Mouse (Mus musculus): ENCODE measurements at regions not wholly inside any gene's neighbourhood (a gene's known extent, or its start where the extent isn't known, plus 50 kb on each side); places are given as distances from the start of the nearest gene placed in this dataset.

DNA sequence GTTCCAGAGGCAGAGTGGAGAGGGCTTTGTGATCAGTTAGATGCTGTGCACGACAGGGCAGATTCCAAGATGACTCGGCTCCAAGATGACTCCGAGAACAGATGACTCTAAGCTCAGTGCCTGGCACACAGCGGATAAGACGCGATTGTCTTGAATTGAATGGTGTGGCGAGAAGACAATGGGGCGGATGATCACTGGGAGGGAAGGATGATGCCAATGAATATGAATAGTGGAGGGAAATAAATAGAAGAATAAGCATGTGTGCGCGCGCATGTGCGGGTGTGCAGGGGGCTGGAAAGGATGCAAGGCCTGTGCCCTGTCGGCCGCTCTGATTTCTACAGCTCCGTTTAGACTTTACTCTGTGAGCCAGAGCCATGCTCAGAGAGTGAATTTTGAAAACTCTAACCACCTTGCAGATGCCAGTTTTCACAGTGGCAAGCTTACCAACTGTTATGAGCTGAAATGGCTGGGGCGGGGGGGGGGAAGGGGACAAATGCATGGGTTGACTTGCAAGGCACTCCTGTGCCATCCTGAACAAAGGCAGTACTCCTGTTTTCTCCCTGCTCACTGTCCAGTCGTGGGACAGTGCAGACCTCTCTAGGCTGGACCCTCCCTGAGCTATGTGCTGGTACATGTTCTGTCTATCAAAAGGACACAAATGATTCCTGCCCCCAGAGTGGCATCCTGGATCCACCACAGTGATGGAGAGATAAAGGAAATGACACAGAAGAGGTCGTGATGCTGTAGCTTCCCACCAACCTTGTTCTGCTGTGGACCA is 109.8 kb upstream of the Prox1 start:
- intact Hi-C loops (cut with DNase I) = no loop called here
- peak overlapping the region; percentile 26; the same call in 1 of the 2 replicates for H3K27ac ChIP-seq
- TF ChIP-seq CTCF (IDR thresholded peaks at IDR 0.05) = no peak; the same call in 1 of the 2 replicates
- peak in 1 of 2 experiments; percentile 10 for DNase-seq (ENCODE audit: extremely low spot score in 1 of 2, low spot score in 2 of 2)
- no peak overlapping the region for H3K4me3 ChIP-seq

DNA sequence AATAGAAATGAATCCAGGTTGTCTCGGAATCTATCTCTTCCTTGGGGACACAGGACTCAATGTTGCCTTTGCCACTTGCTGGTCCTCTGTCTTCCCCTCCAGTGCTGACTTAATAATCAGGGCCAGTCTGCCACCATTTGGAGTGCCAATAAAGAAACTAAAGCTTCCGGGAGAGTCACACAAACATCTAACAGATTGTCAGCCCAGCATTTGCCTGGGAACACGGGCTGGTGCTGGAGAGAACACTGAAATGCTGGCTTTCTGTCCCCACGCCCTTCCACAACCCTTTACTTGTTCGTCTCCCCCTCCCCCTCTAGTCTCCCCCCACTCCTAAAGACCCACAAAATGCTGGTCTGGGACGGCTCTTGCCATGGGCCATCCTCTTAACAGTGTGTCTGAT is 104.4 kb upstream of the Prox1 start:
- intact Hi-C loops (cut with DNase I) = no loop called here
- H3K4me3 ChIP-seq = no peak overlapping the region
- DNase-seq (ENCODE audit: extremely low spot score in 1 of 2, low spot score in 2 of 2) = no peak
- no peak for TF ChIP-seq CTCF (IDR thresholded peaks at IDR 0.05)
- H3K27ac ChIP-seq = no peak overlapping the region

DNA sequence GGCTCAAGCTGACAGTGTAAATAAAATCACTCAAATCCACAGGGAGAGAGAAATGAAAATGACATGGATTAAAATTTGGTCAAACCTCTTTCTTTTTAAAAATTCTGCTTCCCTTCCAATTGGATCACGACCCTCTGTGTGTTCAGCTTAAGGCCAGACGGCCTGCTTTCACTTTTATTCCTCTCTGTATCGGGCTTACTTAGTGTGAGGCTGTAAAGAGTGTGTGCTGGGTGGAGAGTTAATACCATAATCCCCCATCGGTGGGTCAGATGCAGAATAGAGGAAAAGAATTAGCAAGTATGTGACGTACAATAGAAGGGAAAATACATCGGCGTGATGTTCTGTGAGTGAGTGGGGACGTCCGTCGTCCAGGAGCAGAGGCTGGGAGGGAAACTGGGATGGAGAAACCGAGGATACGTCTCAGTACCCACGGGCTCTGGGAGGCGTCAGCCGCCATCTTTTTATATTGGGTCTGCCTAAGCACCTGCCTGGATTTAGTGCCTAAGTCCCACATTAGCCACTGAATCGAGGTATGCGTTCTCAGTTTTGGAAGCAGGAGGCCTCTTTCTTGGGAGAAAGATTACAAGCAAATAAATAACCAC is 100.4 kb upstream of the Prox1 start:
- H3K27ac ChIP-seq = no peak overlapping the region
- H3K4me3 ChIP-seq = no peak overlapping the region
- intact Hi-C loops (cut with DNase I) = no loop called here
- no peak for DNase-seq (ENCODE audit: extremely low spot score in 1 of 2, low spot score in 2 of 2)
- no peak for TF ChIP-seq CTCF (IDR thresholded peaks at IDR 0.05)

DNA sequence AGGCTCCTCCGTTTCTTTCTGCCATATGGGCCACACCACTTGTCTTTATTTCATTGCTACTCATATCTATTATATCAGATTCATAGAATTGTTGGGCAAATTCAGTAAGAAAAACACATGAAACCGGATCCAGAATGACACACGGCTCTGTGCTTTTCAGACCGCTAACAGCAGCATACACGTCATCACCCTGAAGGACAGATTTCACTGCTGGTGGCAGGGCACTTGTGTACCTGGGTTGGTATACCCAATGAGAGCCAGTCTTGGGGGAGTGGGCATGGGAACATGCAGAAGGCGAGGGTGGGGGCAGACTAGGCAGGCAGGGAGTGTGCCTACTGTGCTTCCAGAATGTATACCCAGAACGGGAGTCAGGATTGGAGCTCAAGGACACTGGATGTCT is 98.7 kb upstream of the Prox1 start:
- H3K27ac ChIP-seq = no peak overlapping the region
- no peak overlapping the region for H3K4me3 ChIP-seq
- no peak for TF ChIP-seq CTCF (IDR thresholded peaks at IDR 0.05)
- intact Hi-C loops (cut with DNase I) = no loop called here
- DNase-seq (ENCODE audit: extremely low spot score in 1 of 2, low spot score in 2 of 2) = no peak

DNA sequence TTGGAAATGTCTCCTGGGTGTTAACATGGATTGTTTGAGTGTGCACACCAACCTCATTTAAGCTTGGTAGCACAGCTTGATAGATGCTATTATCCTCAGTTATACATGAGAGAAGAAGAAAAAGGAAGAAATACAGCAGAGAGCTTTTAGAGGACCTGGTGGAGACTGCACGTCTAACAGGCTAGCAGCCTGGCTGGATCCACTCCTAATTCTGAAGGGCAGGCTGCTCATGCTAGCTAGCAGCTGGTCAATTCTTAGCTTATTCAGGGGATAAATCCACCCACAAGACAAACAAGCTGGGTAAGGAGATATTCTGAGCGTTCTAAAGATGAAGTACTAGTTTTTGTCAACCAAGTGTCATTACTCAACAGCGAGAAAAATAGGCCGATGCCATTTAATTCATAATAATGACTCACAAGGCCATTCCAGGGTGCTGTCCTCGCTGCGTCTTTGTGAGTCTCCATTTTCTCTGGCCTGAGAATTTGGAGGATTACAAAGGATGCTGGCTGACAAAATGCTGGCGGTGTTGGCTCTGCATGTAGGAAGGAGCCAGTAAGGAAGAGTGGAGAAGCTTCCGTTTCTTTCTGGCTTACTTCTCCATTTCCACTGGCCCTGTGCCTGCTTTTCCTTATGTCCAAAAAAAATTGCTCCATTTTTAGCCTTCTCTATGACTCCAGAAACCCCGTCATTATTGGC is 94.7 kb upstream of the Prox1 start:
- no peak for DNase-seq (ENCODE audit: extremely low spot score in 1 of 2, low spot score in 2 of 2)

DNA sequence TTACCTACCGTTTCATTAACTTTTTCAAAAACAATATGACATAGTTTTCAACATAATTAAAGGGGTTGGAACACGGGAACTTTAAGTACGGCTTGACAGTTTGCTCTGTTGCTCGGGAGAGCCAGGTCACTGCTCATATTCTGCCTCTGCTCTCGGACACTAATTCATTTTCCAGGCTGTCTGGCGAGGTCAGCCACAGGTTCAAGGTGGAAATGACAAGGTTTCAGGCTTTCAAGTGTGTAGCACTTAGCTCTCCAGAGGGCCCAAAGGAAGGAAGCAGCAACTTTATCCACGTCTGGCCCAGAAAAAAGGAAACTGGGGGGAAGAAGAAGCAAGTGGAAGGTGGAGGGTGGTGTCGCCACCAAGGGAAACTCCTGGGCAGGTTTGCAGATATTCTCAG is 94.0 kb upstream of the Prox1 start:
- DNase-seq (ENCODE audit: extremely low spot score in 1 of 2, low spot score in 2 of 2) = no peak
- no peak for TF ChIP-seq CTCF (IDR thresholded peaks at IDR 0.05)
- Histone ChIP-seq H3K4me3 (no peak overlapping the region), H3K27ac (no peak overlapping the region)
- intact Hi-C loops (cut with DNase I) = no loop called here

More for the DNA sequence above, 94.7 kb upstream of the Prox1 start:
- H3K27ac ChIP-seq = no peak overlapping the region
- no peak for TF ChIP-seq CTCF (IDR thresholded peaks at IDR 0.05)
- H3K4me3 ChIP-seq = no peak overlapping the region
- intact Hi-C loops (cut with DNase I) = no loop called here

DNA sequence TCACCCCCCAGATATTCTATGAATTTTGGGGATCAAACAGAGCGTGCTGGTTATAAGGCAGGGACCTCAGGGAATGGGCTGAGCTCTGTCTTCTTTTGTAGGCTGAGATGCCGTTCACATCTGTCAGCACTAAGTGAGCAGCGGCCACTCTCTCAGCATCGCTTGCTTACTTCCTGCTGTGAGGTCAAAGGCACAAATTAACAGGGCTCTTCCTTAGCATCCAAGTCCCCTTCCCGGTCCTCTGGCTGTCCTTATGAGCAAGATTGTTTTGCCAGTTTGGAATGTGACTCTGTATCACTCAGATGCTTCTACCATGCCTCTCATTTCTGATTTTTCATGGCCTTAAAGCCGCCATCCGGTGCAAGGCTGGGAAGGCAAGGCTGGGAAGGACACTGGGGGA is 93.1 kb upstream of the Prox1 start:
- TF ChIP-seq CTCF (IDR thresholded peaks at IDR 0.05) = no peak
- intact Hi-C loops (cut with DNase I) = no loop called here
- DNase-seq (ENCODE audit: extremely low spot score in 1 of 2, low spot score in 2 of 2) = no peak
- no peak overlapping the region for H3K27ac ChIP-seq
- H3K4me3 ChIP-seq = no peak overlapping the region

DNA sequence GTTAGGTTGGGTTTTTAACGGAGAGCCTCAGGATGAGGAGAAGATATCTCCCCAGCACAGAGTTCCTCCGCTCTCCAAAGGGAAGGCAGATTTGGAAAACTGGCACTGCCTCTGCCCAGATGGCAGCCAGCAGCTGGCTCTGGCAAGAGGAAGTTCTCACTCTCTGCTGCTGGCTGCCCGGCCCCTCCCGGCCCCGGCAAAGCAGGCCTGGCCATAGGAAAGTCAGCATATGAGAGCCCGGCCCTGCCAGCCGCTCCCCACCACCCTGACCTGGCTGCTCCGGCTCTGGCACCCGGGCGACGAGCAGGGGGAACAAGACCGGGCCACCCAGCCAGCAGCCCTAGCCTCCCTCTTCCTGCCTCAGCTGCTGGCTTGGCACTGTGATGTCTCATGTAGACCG is 89.1 kb upstream of the Prox1 start:
- Histone ChIP-seq H3K27ac (no peak overlapping the region), H3K4me3 (no peak overlapping the region)
- intact Hi-C loops (cut with DNase I) = no loop called here
- DNase-seq (ENCODE audit: extremely low spot score in 1 of 2, low spot score in 2 of 2) = no peak
- TF ChIP-seq CTCF (IDR thresholded peaks at IDR 0.05) = no peak

DNA sequence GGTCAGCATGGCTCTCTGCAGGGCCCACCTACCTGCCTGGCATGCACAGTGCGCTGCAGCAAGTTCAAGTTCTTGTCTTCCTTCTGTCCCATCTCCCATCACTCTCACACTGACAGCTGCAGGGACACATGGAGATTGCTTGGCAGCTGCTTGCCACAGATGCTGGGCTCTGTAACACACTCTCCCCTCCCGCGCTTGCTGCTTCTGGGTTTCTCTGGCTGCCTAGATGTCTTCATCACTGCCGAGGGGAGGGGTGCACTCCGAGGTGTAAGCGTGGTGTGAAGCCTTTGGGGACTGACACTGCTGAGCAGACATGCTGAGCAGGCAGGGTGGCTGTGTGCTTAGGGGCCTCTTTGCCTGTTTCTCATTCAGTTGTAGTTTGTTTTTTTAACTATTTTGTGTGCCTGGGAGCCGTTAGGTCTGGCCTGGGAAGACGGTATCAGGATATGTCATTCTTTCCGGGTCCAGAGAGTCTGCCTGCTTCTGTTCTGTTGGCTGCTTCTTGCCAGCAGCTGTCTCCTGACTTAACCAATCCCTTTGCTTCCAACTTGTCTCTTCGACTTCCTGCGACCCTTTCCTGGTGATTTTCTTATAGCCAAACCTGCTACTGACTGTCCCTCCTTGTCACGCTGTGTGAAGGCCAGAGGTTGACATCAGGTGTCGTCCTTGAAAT is 80.2 kb upstream of the Prox1 start:
- Histone ChIP-seq H3K27ac (no peak overlapping the region), H3K4me3 (no peak overlapping the region)
- DNase-seq (ENCODE audit: extremely low spot score in 1 of 2, low spot score in 2 of 2) = peak; percentile 15 to 28
- TF ChIP-seq CTCF (IDR thresholded peaks at IDR 0.05) = no peak
- intact Hi-C loops (cut with DNase I) = no loop called here

DNA sequence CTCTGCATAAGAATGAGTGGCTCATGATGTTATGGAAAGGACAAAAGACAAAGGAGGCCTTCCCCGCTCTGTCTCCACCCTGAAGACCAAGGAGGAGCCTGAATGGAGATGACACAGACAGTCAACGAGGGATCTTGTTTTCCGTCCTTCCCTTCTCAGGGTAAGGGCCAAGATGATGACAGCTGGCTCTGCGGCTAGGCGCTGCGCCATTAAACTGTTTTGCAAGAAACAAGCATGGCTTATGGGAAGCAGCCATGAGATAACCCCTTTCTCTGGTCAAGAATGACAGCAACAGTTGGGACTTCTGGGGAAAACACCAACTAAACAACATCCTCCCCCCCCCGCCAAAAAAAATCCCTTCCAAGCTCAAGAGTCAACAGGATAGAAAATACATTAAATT is 72.0 kb upstream of the Prox1 start:
- intact Hi-C loops (cut with DNase I) = no loop called here
- no peak overlapping the region for H3K27ac ChIP-seq
- DNase-seq (ENCODE audit: extremely low spot score in 1 of 2, low spot score in 2 of 2) = no peak
- no peak for TF ChIP-seq CTCF (IDR thresholded peaks at IDR 0.05)
- no peak overlapping the region for H3K4me3 ChIP-seq

DNA sequence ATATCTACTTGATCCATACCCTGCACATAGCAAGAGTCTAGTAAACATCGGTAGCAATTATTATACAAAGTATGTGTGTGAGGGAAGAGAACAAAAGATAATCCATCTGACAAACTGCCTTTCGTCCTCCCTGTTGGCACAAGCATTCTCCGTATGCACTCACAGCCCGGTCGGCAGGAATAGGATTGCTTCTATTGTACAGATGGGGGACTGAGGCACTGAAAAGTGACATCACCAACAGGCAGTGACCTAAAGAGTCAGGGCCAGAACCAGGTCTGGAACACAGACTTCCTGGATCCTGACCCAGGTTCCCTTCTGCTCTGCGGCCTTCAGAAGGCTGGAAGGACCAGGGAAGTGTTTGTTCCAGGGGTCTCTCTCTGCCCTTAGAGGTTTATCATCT is 69.3 kb upstream of the Prox1 start:
- no peak for TF ChIP-seq CTCF (IDR thresholded peaks at IDR 0.05)
- intact Hi-C loops (cut with DNase I) = no loop called here
- Histone ChIP-seq H3K4me3 (no peak overlapping the region), H3K27ac (no peak overlapping the region)
- DNase-seq (ENCODE audit: extremely low spot score in 1 of 2, low spot score in 2 of 2) = no peak

DNA sequence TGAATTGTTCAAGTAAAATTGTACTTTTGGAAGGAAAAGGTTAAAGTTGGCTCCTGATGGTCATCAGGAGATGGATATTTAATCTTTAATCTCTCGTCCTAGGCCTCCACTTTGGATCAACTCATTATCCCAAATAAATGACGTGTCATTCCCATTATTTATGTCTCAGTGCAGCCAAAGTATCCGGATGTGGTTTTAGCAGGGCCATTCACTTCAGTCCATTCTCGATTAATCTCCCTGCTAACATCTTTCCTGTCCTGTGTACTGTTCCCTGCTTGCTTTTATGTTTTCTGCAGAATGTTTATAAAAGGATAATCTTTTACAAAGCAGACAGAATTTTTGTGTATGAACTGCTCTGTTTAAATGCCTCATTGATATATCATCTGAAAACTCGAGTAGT is 60.4 kb upstream of the Prox1 start:
- no peak overlapping the region for H3K4me3 ChIP-seq
- intact Hi-C loops (cut with DNase I) = no loop called here
- TF ChIP-seq CTCF (IDR thresholded peaks at IDR 0.05) = no peak
- no peak overlapping the region for H3K27ac ChIP-seq
- no peak for DNase-seq (ENCODE audit: extremely low spot score in 1 of 2, low spot score in 2 of 2)

Measured in left cerebral cortex, adult 2 months (tissue).